Comparison of ENCODE assay signal across 7 mouse cellular contexts in genomic region chr11:79427638-79428037, GRCm38 (mm10).
DNase-seq lines count a peak whose midpoint lies in the region; ATAC-seq and TF ChIP-seq lines count a peak whose summit lies in the region.

No protein-coding gene starts in this region.

- peak; percentile 88 for DNase-seq in kidney, postnatal 0 days (ENCODE audit: low spot score)
- DNase-seq in CD4-positive helper T cell, adult 2 months (ENCODE audit: low read depth, low spot score), result peak; percentile 43
- peak; percentile 32 for DNase-seq in embryo, embryonic 11.5 days (ENCODE audit: low read depth, low spot score)
- peak; percentile 42 for DNase-seq in thymus, postnatal 14 days

- 4% methylated on average over 2 of the region's 2 CpGs for WGBS in kidney, postnatal 0 days
- WGBS in kidney, embryonic 14.5 days, result 4% methylated on average over 2 of the region's 2 CpGs
- WGBS in lung, embryonic 16.5 days, result 0% methylated on average over 2 of the region's 2 CpGs

- TF ChIP-seq CTCF in kidney, postnatal 0 days (IDR thresholded peaks at IDR 0.05; ENCODE audit: low read depth), result peak; percentile 75
- TF ChIP-seq CTCF in E14TG2a.4 (conservative IDR thresholded peaks at IDR 0.05; ENCODE audit: low read length), result peak; percentile 65

- H3K27ac ChIP-seq in kidney, postnatal 0 days, result no peak overlapping the region
- no peak overlapping the region for H3K27ac ChIP-seq in kidney, embryonic 14.5 days (ENCODE audit: low read depth, low read length)
- H3K27ac ChIP-seq in lung, embryonic 16.5 days (ENCODE audit: low read length), result no peak overlapping the region

- ATAC-seq in kidney, postnatal 0 days (replicated peaks; ENCODE audit: low FRiP score, low read depth), result no peak
- ATAC-seq in kidney, embryonic 14.5 days (ENCODE audit: low FRiP score, low TSS enrichment), result no peak
- 0 out of 2 replicates have a peak, but pooled peaks have one; percentile 52 for ATAC-seq in lung, embryonic 16.5 days (ENCODE audit: low read depth)

- H3K27me3 ChIP-seq in kidney, postnatal 0 days (ENCODE audit: insufficient read depth, low read length), result no peaks in the 10 kb centered on the region
- H3K27me3 ChIP-seq in kidney, embryonic 14.5 days (ENCODE audit: control insufficient read depth, insufficient read depth, low read length), result no peaks in the 10 kb centered on the region
- no peaks in the 10 kb centered on the region for H3K27me3 ChIP-seq in E14TG2a.4 (ENCODE audit: insufficient read depth, low read length)
- H3K27me3 ChIP-seq in lung, embryonic 16.5 days (ENCODE audit: control insufficient read depth, insufficient read depth, low read depth, low read length), result no peaks in the 10 kb centered on the region

- no peaks in the 10 kb centered on the region for H3K9me3 ChIP-seq in kidney, postnatal 0 days (replicated peaks; ENCODE audit: low read length)
- H3K9me3 ChIP-seq in kidney, embryonic 14.5 days (ENCODE audit: control insufficient read depth, low read length), result no peaks in the 10 kb centered on the region
- no peaks in the 10 kb centered on the region for H3K9me3 ChIP-seq in E14TG2a.4 (ENCODE audit: low read length)
- H3K9me3 ChIP-seq in lung, embryonic 16.5 days (ENCODE audit: control insufficient read depth, low read length), result no peaks in the 10 kb centered on the region

- no peaks in the 10 kb centered on the region for H3K4me1 ChIP-seq in kidney, postnatal 0 days (replicated peaks; ENCODE audit: insufficient read depth, low read length)
- no peaks in the 10 kb centered on the region for H3K4me1 ChIP-seq in kidney, embryonic 14.5 days (ENCODE audit: control insufficient read depth, insufficient read depth, low read length)
- peaks cover 46% of the 10 kb centered on the region for H3K4me1 ChIP-seq in E14TG2a.4 (replicated peaks; ENCODE audit: low read depth, low read length)
- H3K4me1 ChIP-seq in lung, embryonic 16.5 days (replicated peaks; ENCODE audit: control insufficient read depth, insufficient read depth, low read length), result no peaks in the 10 kb centered on the region

- H3K9ac ChIP-seq in kidney, postnatal 0 days (ENCODE audit: low read depth, low read length), result no peak overlapping the region
- no peak overlapping the region for H3K9ac ChIP-seq in kidney, embryonic 14.5 days (ENCODE audit: low read depth, low read length)
- no peak overlapping the region for H3K9ac ChIP-seq in lung, embryonic 16.5 days (ENCODE audit: low read length)

- H3K4me3 ChIP-seq in kidney, postnatal 0 days (replicated peaks; ENCODE audit: low read depth, low read length), result no peak overlapping the region
- H3K4me3 ChIP-seq in kidney, embryonic 14.5 days (ENCODE audit: low read length), result no peak overlapping the region
- H3K4me3 ChIP-seq in E14TG2a.4 (replicated peaks; ENCODE audit: low read length), result no peak overlapping the region
- no peak overlapping the region for H3K4me3 ChIP-seq in lung, embryonic 16.5 days (ENCODE audit: low read length)

- H3K4me2 ChIP-seq in kidney, postnatal 0 days (ENCODE audit: low read length), result no peak overlapping the region
- no peak overlapping the region for H3K4me2 ChIP-seq in kidney, embryonic 14.5 days (replicated peaks; ENCODE audit: low read depth, low read length)
- no peak overlapping the region for H3K4me2 ChIP-seq in lung, embryonic 16.5 days (ENCODE audit: low read depth, low read length)

- H3K36me3 ChIP-seq in kidney, postnatal 0 days (ENCODE audit: insufficient read depth, low read length), result no peaks in the 10 kb centered on the region
- H3K36me3 ChIP-seq in kidney, embryonic 14.5 days (ENCODE audit: control insufficient read depth, insufficient read depth, low read length), result peaks cover 30% of the 10 kb centered on the region
- no peaks in the 10 kb centered on the region for H3K36me3 ChIP-seq in E14TG2a.4 (ENCODE audit: insufficient read depth, low read length)
- no peaks in the 10 kb centered on the region; the same call in 1 of the 2 replicates for H3K36me3 ChIP-seq in lung, embryonic 16.5 days (ENCODE audit: control insufficient read depth, insufficient read depth, low read length)

Comparison
In these comparisons a context has a peak if more than half of its experiments do, and no peak if none do; other contexts are left out.
1. DNase-seq: peak in every context shown above with its lines; median percentile 88 in kidney, postnatal 0 days; 43 in CD4-positive helper T cell, adult 2 months; 42 in thymus, postnatal 14 days; 32 in embryo, embryonic 11.5 days.